Mouse (Mus musculus): Measurements from ENCODE around the gene Duoxa1. TPM values are rescaled to one million over a fixed set of nuclear protein-coding genes. Genes with fewer than 3 reads are reported as not detected.

Gene Duoxa1
- polyA plus RNA-seq, 1 experiment from 2014 or later: not detected

GRCm38 (mm10) chr2:122278769-122279168 is 34.8 kb downstream of the Duoxa1 start:
- H3K9me3 ChIP-seq: no peaks in the 10 kb centered on the region
- no peak overlapping the region for H3K4me2 ChIP-seq (replicated peaks)
- no peaks in the 10 kb centered on the region for H3K27me3 ChIP-seq
- H3K4me1 ChIP-seq: no peaks in the 10 kb centered on the region
- no peak overlapping the region for H3K27ac ChIP-seq (replicated peaks)
- no peak for ATAC-seq (replicated peaks)
- 96% methylated on average over 3 of the region's 3 CpGs for whole genome bisulfite sequencing
- H3K36me3 ChIP-seq: no peaks in the 10 kb centered on the region
- no peak overlapping the region for H3K4me3 ChIP-seq
- H3K9ac ChIP-seq (replicated peaks): no peak overlapping the region

GRCm38 (mm10) chr2:122266407-122267193 is 46.9 kb downstream of the Duoxa1 start:
- H3K9me3 ChIP-seq: no peaks in the 10 kb centered on the region
- no peak overlapping the region for H3K4me2 ChIP-seq (replicated peaks)
- no peak overlapping the region for H3K4me3 ChIP-seq
- no peak for ATAC-seq (replicated peaks)
- no peak overlapping the region for H3K27ac ChIP-seq (replicated peaks)
- WGBS: 93% methylated on average over 7 of the region's 7 CpGs
- no peaks in the 10 kb centered on the region for H3K36me3 ChIP-seq
- H3K27me3 ChIP-seq: no peaks in the 10 kb centered on the region
- 0 out of 2 replicates have a peak, but pooled peaks cover 3% of the 10 kb centered on the region for H3K4me1 ChIP-seq
- H3K9ac ChIP-seq (replicated peaks): no peak overlapping the region

GRCm38 (mm10) chr2:122264690-122265089 is 48.8 kb downstream of the Duoxa1 start:
- Histone ChIP-seq H3K4me3 (no peak overlapping the region), H3K27me3 (no peaks in the 10 kb centered on the region), H3K9me3 (no peaks in the 10 kb centered on the region), H3K9ac (replicated peaks) (no peak overlapping the region), H3K27ac (replicated peaks) (no peak overlapping the region), H3K4me1 (0 out of 2 replicates have a peak, but pooled peaks cover 3% of the 10 kb centered on the region), H3K36me3 (no peaks in the 10 kb centered on the region), H3K4me2 (replicated peaks) (no peak overlapping the region)
- 29% methylated on average over 3 of the region's 3 CpGs for WGBS
- ATAC-seq (replicated peaks): peak; percentile 55

- no peaks in the 10 kb centered on the region for H3K9me3 ChIP-seq
- no peak overlapping the region for H3K9ac ChIP-seq (replicated peaks)
- no peak overlapping the region for H3K27ac ChIP-seq (replicated peaks)
- no peak for ATAC-seq (replicated peaks)
- H3K27me3 ChIP-seq: no peaks in the 10 kb centered on the region
- 85% methylated on average over 5 of the region's 5 CpGs for WGBS
- H3K36me3 ChIP-seq: no peaks in the 10 kb centered on the region
- no peak overlapping the region for H3K4me3 ChIP-seq
- H3K4me2 ChIP-seq (replicated peaks): no peak overlapping the region
- 0 out of 2 replicates have a peak, but pooled peaks cover 3% of the 10 kb centered on the region for H3K4me1 ChIP-seq
Measured at GRCm38 (mm10) chr2:122260729-122261128, 52.8 kb downstream of the Duoxa1 start.

- no peak for ATAC-seq (replicated peaks)
- H3K4me1 ChIP-seq: no peaks in the 10 kb centered on the region
- H3K27ac ChIP-seq (replicated peaks): no peak overlapping the region
- no peak overlapping the region for H3K4me3 ChIP-seq
- no peaks in the 10 kb centered on the region for H3K27me3 ChIP-seq
- H3K9me3 ChIP-seq: no peaks in the 10 kb centered on the region
- H3K36me3 ChIP-seq: no peaks in the 10 kb centered on the region
- 97% methylated on average over 5 of the region's 5 CpGs for WGBS
- H3K4me2 ChIP-seq (replicated peaks): no peak overlapping the region
- no peak overlapping the region for H3K9ac ChIP-seq (replicated peaks)
Measured at GRCm38 (mm10) chr2:122255997-122256396, 57.5 kb downstream of the Duoxa1 start.

Other genes starting within 250 kb of the Duoxa1 start
- 8.4 and 9.9 TPM in 2 replicates for gene Spg11, start 195.3 kb downstream of the Duoxa1 start, polyA plus RNA-seq (2015; fragmentation: Nextera tagmentation; extraction: Ambion mirVana)
- 67.0 and 71.9 TPM in 2 replicates for gene B2m, start 166.0 kb downstream of the Duoxa1 start, polyA plus RNA-seq (2015; fragmentation: Nextera tagmentation; extraction: Ambion mirVana)
- not detected in 2 replicates for gene Trim69, start 153.0 kb downstream of the Duoxa1 start, polyA plus RNA-seq (2015; fragmentation: Nextera tagmentation; extraction: Ambion mirVana)
- not detected in 2 replicates for gene Patl2, start 127.5 kb downstream of the Duoxa1 start, polyA plus RNA-seq (2015; fragmentation: Nextera tagmentation; extraction: Ambion mirVana)
- gene Terb2, start 127.5 kb downstream of the Duoxa1 start, polyA plus RNA-seq (2015; fragmentation: Nextera tagmentation; extraction: Ambion mirVana): not detected in 2 replicates
- 16.0 and 16.2 TPM in 2 replicates for gene Sord, start 79.0 kb downstream of the Duoxa1 start, polyA plus RNA-seq (2015; fragmentation: Nextera tagmentation; extraction: Ambion mirVana)
- gene Duox2, start 15.3 kb downstream of the Duoxa1 start, polyA plus RNA-seq (2015; fragmentation: Nextera tagmentation; extraction: Ambion mirVana): 0.03 TPM in 1 of 2 replicates, not detected in the other
- 0.13 TPM in 1 of 2 replicates, not detected in the other for gene Duoxa2, start 14.8 kb downstream of the Duoxa1 start, polyA plus RNA-seq (2015; fragmentation: Nextera tagmentation; extraction: Ambion mirVana)
- 0.04 and 0.06 TPM in 2 replicates for gene Duox1, start 1.9 kb upstream of the Duoxa1 start, polyA plus RNA-seq (2015; fragmentation: Nextera tagmentation; extraction: Ambion mirVana)
- 10.3 and 11.0 TPM in 2 replicates for gene Shf, start 55.4 kb upstream of the Duoxa1 start, polyA plus RNA-seq (2015; fragmentation: Nextera tagmentation; extraction: Ambion mirVana)
- gene Slc28a2, start 112.7 kb upstream of the Duoxa1 start, polyA plus RNA-seq (2015; fragmentation: Nextera tagmentation; extraction: Ambion mirVana): not detected in 2 replicates
- gene Gm14085, start 171.2 kb upstream of the Duoxa1 start, polyA plus RNA-seq (2015; fragmentation: Nextera tagmentation; extraction: Ambion mirVana): not detected in 2 replicates